Mouse (Mus musculus) liver, embryonic 14.5 days (tissue): ENCODE results near the gene Olfr653.

Experiments
- CTCF ChIP-seq: IDR thresholded peaks from 2 replicates; pipeline ENCODE4 v1.5.1; 2016; ENCODE audit warnings: antibody characterized with exemption, low read depth, control low read depth
- EP300 ChIP-seq: IDR thresholded peaks from 2 replicates; pipeline ENCODE4 v1.6.1; 2016; ENCODE audit warnings: antibody characterized with exemption, low read depth

DNA sequence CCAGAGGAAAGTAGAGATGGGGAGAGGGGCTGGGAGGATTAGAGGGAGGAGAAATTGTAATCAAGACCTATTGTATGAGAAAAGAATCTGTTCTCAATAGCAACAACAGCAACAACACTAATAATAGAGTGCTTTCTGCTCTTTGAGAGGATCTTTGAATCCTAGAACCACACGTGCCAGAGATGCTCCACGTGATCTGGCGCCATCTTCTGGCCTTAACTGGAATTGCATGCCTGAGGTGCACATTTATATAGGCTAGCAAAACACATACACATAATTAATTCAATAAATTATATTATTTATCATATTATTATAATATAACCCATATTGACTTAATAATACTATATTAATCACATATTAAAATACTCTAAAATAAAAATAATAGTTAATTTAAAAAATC, 26.1 kb downstream of the Olfr653 start:
- TF ChIP-seq CTCF: peak; percentile 77
- no peak for TF ChIP-seq EP300
